ENCODE assay signal across 8 mouse cellular contexts in the genomic region with DNA sequence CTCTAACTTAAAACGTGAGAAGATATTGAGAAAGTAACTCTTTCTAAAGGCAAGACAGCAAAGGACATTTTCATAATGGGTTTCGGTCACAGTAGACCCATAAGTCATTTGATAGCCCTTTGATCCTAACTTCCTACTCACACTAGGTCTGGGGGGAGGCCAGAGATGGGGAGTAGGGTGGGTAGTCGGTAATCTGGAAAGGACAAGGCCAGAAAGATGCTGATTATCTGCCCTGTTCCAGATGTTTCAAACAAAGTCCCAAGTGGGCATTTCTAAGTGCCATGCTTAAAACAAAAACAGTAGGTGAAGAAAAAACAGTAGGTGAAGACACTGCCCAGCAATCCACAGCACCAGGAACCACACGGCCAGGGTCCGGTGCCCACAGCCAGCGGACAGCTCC. TPM values are rescaled to one million over a fixed set of nuclear protein-coding genes. Genes with fewer than 3 reads are reported as not detected.
A peak's percentile ranks its signal among the peaks of the same experiment; 100 is the strongest.
DNase-seq lines count a peak whose midpoint lies in the region; ATAC-seq and TF ChIP-seq lines count a peak whose summit lies in the region.

No protein-coding gene starts in this region.

- no peak for TF ChIP-seq CTCF in MEL (IDR thresholded peaks at IDR 0.05 in 2 of 3, conservative IDR thresholded peaks at IDR 0.05 in 1 of 3; ENCODE audit: control insufficient read depth in 1 of 3, insufficient read depth in 1 of 3, low read depth in 2 of 3, low read length in 3 of 3, poor library complexity in 1 of 3, severe bottlenecking in 1 of 3)

- TF ChIP-seq POLR2A in MEL (IDR thresholded peaks at IDR 0.05; ENCODE audit: control insufficient read depth in 1 of 2, insufficient read depth in 1 of 2, low read depth in 1 of 2, low read length in 2 of 2, poor library complexity in 1 of 2) = no peak

- intact Hi-C loops in heart, postnatal 14 days (cut with DNase I) = no loop called here

- no peaks in the 10 kb centered on the region for H3K36me3 ChIP-seq in heart, embryonic 14.5 days (ENCODE audit: control insufficient read depth, insufficient read depth, low read length)
- no peaks in the 10 kb centered on the region for H3K36me3 ChIP-seq in MEL (ENCODE audit: control insufficient read depth in 1 of 2, insufficient read depth in 2 of 2, low read length in 2 of 2)
- H3K36me3 ChIP-seq in hindbrain, embryonic 13.5 days = no peaks in the 10 kb centered on the region
- H3K36me3 ChIP-seq in midbrain, embryonic 11.5 days (ENCODE audit: control insufficient read depth, insufficient read depth, low read length) = no peaks in the 10 kb centered on the region

- H3K4me1 ChIP-seq in heart, embryonic 14.5 days (ENCODE audit: control insufficient read depth in 2 of 2, insufficient read depth in 2 of 2, low read length in 2 of 2) = peaks cover 0 to 8% of the 10 kb centered on the region in 2 experiments; a peak in 1 of 4 replicates
- peaks cover 0 to 2% of the 10 kb centered on the region in 2 experiments; a peak in 1 of 4 replicates for H3K4me1 ChIP-seq in MEL (ENCODE audit: control insufficient read depth in 1 of 2, insufficient read depth in 2 of 2, low read length in 2 of 2)
- peaks cover 16% of the 10 kb centered on the region for H3K4me1 ChIP-seq in hindbrain, embryonic 13.5 days (replicated peaks)
- H3K4me1 ChIP-seq in midbrain, embryonic 11.5 days (ENCODE audit: control insufficient read depth, insufficient read depth, low read length) = no peaks in the 10 kb centered on the region

- H3K9me3 ChIP-seq in heart, embryonic 14.5 days (ENCODE audit: control insufficient read depth, low read length) = no peaks in the 10 kb centered on the region
- no peaks in the 10 kb centered on the region for H3K9me3 ChIP-seq in MEL (replicated peaks; ENCODE audit: insufficient read depth, low read length)
- no peaks in the 10 kb centered on the region for H3K9me3 ChIP-seq in hindbrain, embryonic 13.5 days
- H3K9me3 ChIP-seq in midbrain, embryonic 11.5 days (ENCODE audit: control insufficient read depth, low read length) = no peaks in the 10 kb centered on the region

- peak overlapping the region; percentile 80 for H3K9ac ChIP-seq in heart, embryonic 14.5 days (ENCODE audit: low read length)
- peak overlapping the region; percentile 73 for H3K9ac ChIP-seq in MEL (ENCODE audit: control insufficient read depth, low read depth, low read length, poor library complexity, severe bottlenecking)
- peak overlapping the region; percentile 88 for H3K9ac ChIP-seq in hindbrain, embryonic 13.5 days
- H3K9ac ChIP-seq in midbrain, embryonic 11.5 days (ENCODE audit: low read length) = peak overlapping the region; percentile 74

- 3% methylated on average over 6 of the region's 6 CpGs for WGBS in heart, embryonic 14.5 days
- WGBS in hindbrain, embryonic 13.5 days = 3% methylated on average over 6 of the region's 6 CpGs
- 4% methylated on average over 6 of the region's 6 CpGs for WGBS in midbrain, embryonic 11.5 days

- peak overlapping the region; percentile 83 to 98 for H3K4me3 ChIP-seq in heart, embryonic 14.5 days (ENCODE audit: control insufficient read depth in 1 of 2, insufficient read depth in 1 of 2, low read depth in 1 of 2, low read length in 2 of 2)
- peak overlapping the region; percentile 77 to 90 for H3K4me3 ChIP-seq in MEL (ENCODE audit: control insufficient read depth in 1 of 2, insufficient read depth in 1 of 2, low read depth in 2 of 2, low read length in 2 of 2)
- H3K4me3 ChIP-seq in hindbrain, embryonic 13.5 days = peak overlapping the region; percentile 68
- H3K4me3 ChIP-seq in midbrain, embryonic 11.5 days (ENCODE audit: low read depth, low read length) = peak overlapping the region; percentile 75

- peak overlapping the region; percentile 72 for H3K4me2 ChIP-seq in heart, embryonic 14.5 days (ENCODE audit: low read length)
- H3K4me2 ChIP-seq in hindbrain, embryonic 13.5 days = peak overlapping the region; percentile 80
- H3K4me2 ChIP-seq in midbrain, embryonic 11.5 days = peak overlapping the region; percentile 61

- no peak for TF ChIP-seq RAD21 in MEL (IDR thresholded peaks at IDR 0.05; ENCODE audit: low read depth, low read length)

- H3K79me2 ChIP-seq in MEL (ENCODE audit: control insufficient read depth, insufficient read depth, low read length, poor library complexity) = peaks cover 4% of the 10 kb centered on the region; the same call in 1 of the 2 replicates

- no peaks in the 10 kb centered on the region for H3K27me3 ChIP-seq in heart, embryonic 14.5 days (ENCODE audit: control insufficient read depth, insufficient read depth, low read length)
- H3K27me3 ChIP-seq in MEL (ENCODE audit: control insufficient read depth in 1 of 2, insufficient read depth in 2 of 2, low read length in 2 of 2) = no peaks in the 10 kb centered on the region
- no peaks in the 10 kb centered on the region for H3K27me3 ChIP-seq in hindbrain, embryonic 13.5 days
- H3K27me3 ChIP-seq in midbrain, embryonic 11.5 days (ENCODE audit: control insufficient read depth, insufficient read depth, low read length) = no peaks in the 10 kb centered on the region

- no peak for ATAC-seq in heart, embryonic 14.5 days (ENCODE audit: insufficient number of reproducible peaks, insufficient read depth, low FRiP score, low read depth)
- peak; percentile 15 for ATAC-seq in hindbrain, embryonic 13.5 days (ENCODE audit: low FRiP score)
- ATAC-seq in midbrain, embryonic 11.5 days (ENCODE audit: low FRiP score) = peak; percentile 20

- peak overlapping the region; percentile 98 to 99 for H3K27ac ChIP-seq in heart, embryonic 14.5 days (replicated peaks in 1 of 2; ENCODE audit: control insufficient read depth in 1 of 2, insufficient read depth in 1 of 2, low read depth in 2 of 2, low read length in 2 of 2)
- H3K27ac ChIP-seq in MEL (ENCODE audit: control insufficient read depth, low read depth, low read length) = no peak overlapping the region
- H3K27ac ChIP-seq in hindbrain, embryonic 13.5 days = peak overlapping the region; percentile 96
- H3K27ac ChIP-seq in midbrain, embryonic 11.5 days (ENCODE audit: low read depth, low read length) = peak overlapping the region; percentile 81

- DNase-seq in heart, postnatal 14 days = no peak
- peak; percentile 38 for DNase-seq in MEL (ENCODE audit: low read depth, low spot score)
- no peak for DNase-seq in midbrain, embryonic 11.5 days (ENCODE audit: low spot score, missing footprints)
- DNase-seq in retina, postnatal 1 day = no peak
- no peak for DNase-seq in right cerebral cortex, postnatal 25 days
- no peak for DNase-seq in adrenal gland, adult 8-10 months

- TF ChIP-seq EP300 in MEL (IDR thresholded peaks at IDR 0.05; ENCODE audit: low read depth in 1 of 2, low read length in 2 of 2) = no peak

TF ChIP-seq in MEL, 35 proteins besides CTCF, POLR2A, EP300 and RAD21:
- TF ChIP-seq MAZ (IDR thresholded peaks at IDR 0.05; ENCODE audit: low read depth, low read length) = no peak
- no peak for TF ChIP-seq MEF2A (IDR thresholded peaks at IDR 0.05; ENCODE audit: extremely low read depth, insufficient replicate concordance, low read depth, low read length, poor library complexity, severe bottlenecking)
- no peak for TF ChIP-seq UBTF (IDR thresholded peaks at IDR 0.05; ENCODE audit: borderline replicate concordance, insufficient read depth, low read depth, low read length)
- TF ChIP-seq ZKSCAN1 (IDR thresholded peaks at IDR 0.05; ENCODE audit: low read depth, low read length) = no peak

RNA-seq across cellular contexts. Expression of gene Hacd1, which starts 1.2 kb away (rescaled TPM):
- polyA plus RNA-seq in heart, embryonic 14.5 days (2014; fragmentation: Nextera tagmentation; extraction: Ambion mirVana) = 270 and 272 TPM in 2 replicates
- 100 to 1,000 TPM; 186 to 206 TPM for total RNA-seq in heart, postnatal 14 days (2021)
- total RNA-seq in MEL (2012; rRNA removed) = 10.7 and 14.6 TPM in 2 replicates
- 10 to 100 TPM in 1 of 2 experiments, not detected in 1; 23.1 TPM for polyA plus RNA-seq in MEL (2012; ENCODE audit: insufficient read depth in 1 of 2, insufficient read length in 2 of 2, low read depth in 1 of 2, low replicate concordance in 2 of 2, missing spikeins in 1 of 2)
- polyA plus RNA-seq in hindbrain, embryonic 13.5 days (2015; fragmentation: Nextera tagmentation; extraction: Ambion mirVana) = 72.5 and 73.1 TPM in 2 replicates
- 43.9 and 46.3 TPM in 2 replicates for polyA plus RNA-seq in midbrain, embryonic 11.5 days (2014; fragmentation: Nextera tagmentation; extraction: Ambion mirVana)
- total RNA-seq in adrenal gland, adult 8-10 months (2022) = 10 to 100 TPM in 3 of 4 experiments, 1 to 10 TPM in 1; 9.2 to 26.6 (median 14.7) TPM

RNA-seq across cellular contexts. Expression of gene Stam, which starts 19.2 kb away (rescaled TPM):
- polyA plus RNA-seq in heart, embryonic 14.5 days (2014; fragmentation: Nextera tagmentation; extraction: Ambion mirVana) = 55.6 and 58.3 TPM in 2 replicates
- total RNA-seq in heart, postnatal 14 days (2021) = 10 to 100 TPM; 29.5 to 30.9 TPM
- total RNA-seq in MEL (2012; rRNA removed) = 29.6 and 32.1 TPM in 2 replicates
- polyA plus RNA-seq in MEL (2012; ENCODE audit: insufficient read depth in 1 of 2, insufficient read length in 2 of 2, low read depth in 1 of 2, low replicate concordance in 2 of 2, missing spikeins in 1 of 2) = 100 to 1,000 TPM in 1 of 2 experiments, 10 to 100 TPM in 1; 24.5 to 466 TPM
- polyA plus RNA-seq in hindbrain, embryonic 13.5 days (2015; fragmentation: Nextera tagmentation; extraction: Ambion mirVana) = 116 and 119 TPM in 2 replicates
- polyA plus RNA-seq in midbrain, embryonic 11.5 days (2014; fragmentation: Nextera tagmentation; extraction: Ambion mirVana) = 103 and 109 TPM in 2 replicates
- 10 to 100 TPM; 50.2 to 57.1 (median 53.4) TPM for total RNA-seq in adrenal gland, adult 8-10 months (2022)
